Mouse (Mus musculus) intestine, embryonic 14.5 days (tissue): ENCODE results near the gene A630095N17Rik. TPM values are rescaled to one million over a fixed set of nuclear protein-coding genes. Genes with fewer than 3 reads are reported as not detected.

ENCODE experiments used
- ATAC-seq: fragments of 200-750 bp; cut with Nextera tagmentation; replicated peaks from 2 replicates; pipeline ENCODE4 v1.8.0; 2017; ENCODE audit warnings: low read depth, moderate number of reproducible peaks, moderate TSS enrichment, moderate library complexity; ENCODE audit not compliant: low FRiP score, low TSS enrichment
- DNase-seq: peaks from one replicate; pipeline ENCODE4 v3.0.0-alpha.2; 2018; ENCODE audit warnings: low spot score
- H3K27ac ChIP-seq: fragments of 300-500 bp; sonication (generic); 2 replicates; pipeline ENCODE4 v1.5.1; 2014; ENCODE audit warnings: low read depth, mild to moderate bottlenecking, control low read depth
- H3K27me3 ChIP-seq: fragments of 300-500 bp; sonication (generic); replicated peaks from 2 replicates; pipeline ENCODE4 v1.6.1; 2014; ENCODE audit warnings: low read length, control low read depth; ENCODE audit not compliant: control insufficient read depth, insufficient read depth
- H3K36me3 ChIP-seq: fragments of 300-500 bp; sonication (generic); 2 replicates; pipeline ENCODE4 v1.6.1; 2014; ENCODE audit warnings: low read length, control low read depth; ENCODE audit not compliant: control insufficient read depth, insufficient read depth
- H3K4me1 ChIP-seq: fragments of 300-500 bp; sonication (generic); replicated peaks from 2 replicates; pipeline ENCODE4 v1.6.1; 2014; ENCODE audit warnings: low read length, control low read depth, mixed read lengths; ENCODE audit not compliant: control insufficient read depth, insufficient read depth
- H3K4me2 ChIP-seq: fragments of 300-500 bp; sonication (generic); 2 replicates; pipeline ENCODE4 v1.6.1; 2014; ENCODE audit warnings: low read length
- H3K4me3 ChIP-seq: fragments of 300-500 bp; sonication (generic); 2 replicates; pipeline ENCODE4 v1.5.1; 2014; ENCODE audit warnings: low read depth, low read length, control low read depth, mixed read lengths
- H3K9ac ChIP-seq: fragments of 300-500 bp; sonication (generic); 2 replicates; pipeline ENCODE4 v1.6.1; 2014; ENCODE audit warnings: mild to moderate bottlenecking, low read length
- H3K9me3 ChIP-seq: fragments of 300-500 bp; sonication (generic); 2 replicates; pipeline ENCODE4 v1.6.1; 2016; ENCODE audit warnings: low read length, control low read depth; ENCODE audit not compliant: control insufficient read depth
- WGBS: fragments of 180-500 bp; shearing (Covaris S2); extraction: QIAGEN DNeasy Blood & Tissue Kit; methylation state at CpG from one replicate; pipeline ENCODE4 v1.1.7; 2014; 5-methylcytosine and 5-hydroxymethylcytosine counted together
- polyA plus RNA-seq: library from polyadenylated mRNA; unstranded; fragments of >200 nt; fragmentation: Nextera tagmentation; extraction: Ambion mirVana; gene quantifications from 2 replicates; pipeline ENCODE4 v1.2.1, GENCODE M21; 2014

The A630095N17Rik gene
- polyA plus RNA-seq, 1 experiment from 2014 or later, result not detected

GRCm38 (mm10) chr1:75219531-75219930, 12.4 kb downstream of the A630095N17Rik start, which contains the start of gene Tuba4a:
Gene Tuba4a, minus strand, starts transcription at chr1:75219865.
- 2% methylated on average over 34 of the region's 34 CpGs for WGBS
- Histone ChIP-seq H3K27ac (no peak within 1 kb of the TSS), H3K36me3 (peaks cover 13% of the 10 kb centered on the region)

GRCm38 (mm10) chr1:75219078-75219477, 12.8 kb downstream of the A630095N17Rik start:
- WGBS, result under 1% methylated on average over 24 of the region's 24 CpGs
- ATAC-seq (peak; percentile 93), DNase-seq (peak; percentile 93)
- H3K4me2 ChIP-seq, result peak overlapping the region; percentile 99
- H3K9ac ChIP-seq, result peak overlapping the region; percentile 45
- H3K27ac ChIP-seq, result no peak overlapping the region
- peaks cover 6% of the 10 kb centered on the region for H3K4me1 ChIP-seq
- peak overlapping the region; percentile 59 for H3K4me3 ChIP-seq
- peaks cover 18% of the 10 kb centered on the region for H3K36me3 ChIP-seq
- peaks cover 41% of the 10 kb centered on the region for H3K27me3 ChIP-seq
- H3K9me3 ChIP-seq, result no peaks in the 10 kb centered on the region

More at GRCm38 (mm10) chr1:75219531-75219930, 12.4 kb downstream of the A630095N17Rik start, which contains the start of gene Tuba4a:
- Histone ChIP-seq H3K4me3 (peak within 1 kb of the TSS; percentile 59), H3K4me1 (peaks cover 5% of the 10 kb centered on the region), H3K4me2 (peak within 1 kb of the TSS; percentile 99), H3K9ac (peak within 1 kb of the TSS; percentile 45), H3K9me3 (no peaks in the 10 kb centered on the region), H3K27me3 (peaks cover 41% of the 10 kb centered on the region)
- DNase-seq (no peak), ATAC-seq (peak; percentile 29)

- Histone ChIP-seq H3K36me3 (peaks cover 24% of the 10 kb centered on the region), H3K4me2 (peak overlapping the region; percentile 99), H3K4me3 (peak overlapping the region; percentile 59), H3K9ac (peak overlapping the region; percentile 45), H3K27ac (no peak overlapping the region), H3K9me3 (no peaks in the 10 kb centered on the region), H3K4me1 (peaks cover 12% of the 10 kb centered on the region), H3K27me3 (peaks cover 41% of the 10 kb centered on the region)
- peak; percentile 58 for DNase-seq
- ATAC-seq, result peak; percentile 29
- WGBS, result under 1% methylated on average over 38 of the region's 38 CpGs
These were observed 13.5 kb downstream of the A630095N17Rik start for GRCm38 (mm10) chr1:75218227-75219001.

- 2% methylated on average over 6 of the region's 6 CpGs for WGBS
- Histone ChIP-seq H3K9me3 (no peaks in the 10 kb centered on the region), H3K9ac (no peak overlapping the region; the same call in 1 of the 2 replicates), H3K27me3 (peaks cover 41% of the 10 kb centered on the region), H3K36me3 (peaks cover 29% of the 10 kb centered on the region), H3K27ac (no peak overlapping the region), H3K4me3 (peak overlapping the region; percentile 59), H3K4me1 (peaks cover 13% of the 10 kb centered on the region), H3K4me2 (peak overlapping the region; percentile 99)
- ATAC-seq (no peak), DNase-seq (no peak)
These were observed 14.0 kb downstream of the A630095N17Rik start for GRCm38 (mm10) chr1:75217893-75218226.

- Histone ChIP-seq H3K9me3 (no peaks in the 10 kb centered on the region), H3K4me2 (0 out of 2 replicates have a peak overlapping the region, but pooled peaks have one; percentile 99), H3K4me3 (no peak overlapping the region), H3K27ac (no peak overlapping the region), H3K27me3 (peaks cover 41% of the 10 kb centered on the region), H3K4me1 (peaks cover 13% of the 10 kb centered on the region), H3K9ac (no peak overlapping the region), H3K36me3 (peaks cover 34% of the 10 kb centered on the region)
- ATAC-seq (no peak), DNase-seq (no peak)
- 74% methylated on average over 13 of the region's 13 CpGs for WGBS
These were observed 14.9 kb downstream of the A630095N17Rik start for GRCm38 (mm10) chr1:75216797-75217585.

GRCm38 (mm10) chr1:75215785-75216184, 16.1 kb downstream of the A630095N17Rik start:
- H3K36me3 ChIP-seq, result peaks cover 34% of the 10 kb centered on the region
- no peaks in the 10 kb centered on the region for H3K9me3 ChIP-seq
- H3K4me3 ChIP-seq, result no peak overlapping the region
- 93% methylated on average over 9 of the region's 9 CpGs for WGBS
- H3K4me1 ChIP-seq, result peaks cover 22% of the 10 kb centered on the region
- ATAC-seq (no peak), DNase-seq (no peak)
- H3K4me2 ChIP-seq, result no peak overlapping the region
- no peak overlapping the region for H3K27ac ChIP-seq
- no peak overlapping the region for H3K9ac ChIP-seq
- H3K27me3 ChIP-seq, result peaks cover 33% of the 10 kb centered on the region

GRCm38 (mm10) chr1:75214886-75215285, 17.0 kb downstream of the A630095N17Rik start:
- no peak for DNase-seq
- no peak overlapping the region for H3K4me3 ChIP-seq
- H3K27me3 ChIP-seq, result peaks cover 24% of the 10 kb centered on the region
- H3K4me1 ChIP-seq, result peaks cover 27% of the 10 kb centered on the region
- no peak overlapping the region for H3K9ac ChIP-seq
- H3K9me3 ChIP-seq, result no peaks in the 10 kb centered on the region
- H3K36me3 ChIP-seq, result peaks cover 34% of the 10 kb centered on the region
- no peak for ATAC-seq
- no peak overlapping the region for H3K4me2 ChIP-seq
- WGBS, result 64% methylated on average over 5 of the region's 5 CpGs
- no peak overlapping the region for H3K27ac ChIP-seq

GRCm38 (mm10) chr1:75214442-75214841, 17.5 kb downstream of the A630095N17Rik start:
- Histone ChIP-seq H3K9me3 (no peaks in the 10 kb centered on the region), H3K4me3 (no peak overlapping the region), H3K36me3 (peaks cover 34% of the 10 kb centered on the region), H3K4me1 (peaks cover 26% of the 10 kb centered on the region), H3K27me3 (peaks cover 20% of the 10 kb centered on the region), H3K4me2 (0 out of 2 replicates have a peak overlapping the region, but pooled peaks have one; percentile 10), H3K27ac (peak overlapping the region; percentile 72), H3K9ac (no peak overlapping the region)
- WGBS, result 62% methylated on average over 2 of the region's 2 CpGs
- no peak for DNase-seq
- no peak for ATAC-seq
